Mouse (Mus musculus) lung, adult 10 weeks (tissue): ENCODE data around the gene Irs4. TPM values are rescaled to one million over a fixed set of nuclear protein-coding genes. Genes with fewer than 3 reads are reported as not detected.

ENCODE experiments used
- polyA plus RNA-seq: library from polyadenylated mRNA; stranded (reverse); fragments of 350-450 nt; fragmentation: Illumina TruSeq; extraction: RNeasy Lipid Tissue Mini Kit (QIAGEN cat#74804); gene quantifications from one replicate; pipeline ENCODE4 v1.2.3, GENCODE M21; 2014; ENCODE audit warnings: low read depth, low replicate concordance; ENCODE audit not compliant: insufficient read depth

The Irs4 gene
- not detected for polyA plus RNA-seq

GRCm38 (mm10) chrX:141724937-141725918, at the start of gene Irs4:
Gene Irs4, minus strand, starts transcription at chrX:141725263.

Other genes starting within 250 kb of the Irs4 start
- 17.6 TPM for gene Col4a5, start 249.9 kb downstream of the Irs4 start, polyA plus RNA-seq
- gene Gm15294, start 150.0 kb upstream of the Irs4 start, polyA plus RNA-seq = not detected